Mouse (Mus musculus) hindbrain, embryonic 11.5 days (tissue): ENCODE measurements at regions not wholly inside any gene's neighbourhood (a gene's known extent, or its start where the extent isn't known, plus 50 kb on each side); places are given as distances from the start of the nearest gene placed in this dataset.
A peak's percentile ranks its signal among the peaks of the same experiment; 100 is the strongest.

Experiments used
- ATAC-seq: fragments of 200-750 bp; cut with Nextera tagmentation; 2 replicates; pipeline ENCODE4 v1.8.0; 2017; ENCODE audit warnings: mild to moderate bottlenecking, moderate TSS enrichment, moderate library complexity; ENCODE audit not compliant: low FRiP score
- DNase-seq: peaks from one replicate; pipeline ENCODE4 v3.0.0-alpha.2; 2015; ENCODE audit warnings: low spot score
- H3K27ac ChIP-seq: fragments of 300-500 bp; sonication (generic); 2 replicates; pipeline ENCODE4 v1.5.1; 2014; ENCODE audit warnings: mild to moderate bottlenecking, low read depth, low read length
- H3K27me3 ChIP-seq: fragments of 300-500 bp; sonication (generic); 2 replicates; pipeline ENCODE4 v1.6.1; 2014; ENCODE audit warnings: mild to moderate bottlenecking, low read length, moderate library complexity, mixed read lengths; ENCODE audit not compliant: control insufficient read depth, insufficient read depth
- H3K36me3 ChIP-seq: fragments of 300-500 bp; sonication (generic); 2 replicates; pipeline ENCODE4 v1.6.1; 2014; ENCODE audit warnings: mild to moderate bottlenecking, low read length, moderate library complexity, mixed read lengths; ENCODE audit not compliant: control insufficient read depth, insufficient read depth
- H3K4me1 ChIP-seq: fragments of 300-500 bp; sonication (generic); replicated peaks from 2 replicates; pipeline ENCODE4 v1.6.1; 2014; ENCODE audit warnings: low read length, mixed read lengths; ENCODE audit not compliant: control insufficient read depth, insufficient read depth
- H3K4me2 ChIP-seq: fragments of 300-500 bp; sonication (generic); replicated peaks from 2 replicates; pipeline ENCODE4 v1.6.1; 2014; ENCODE audit warnings: mild to moderate bottlenecking, low read depth, low read length
- H3K4me3 ChIP-seq: fragments of 300-500 bp; sonication (generic); 2 replicates; pipeline ENCODE4 v1.5.1; 2014; ENCODE audit warnings: low read depth, low read length
- H3K9ac ChIP-seq: fragments of 300-500 bp; sonication (generic); 2 replicates; pipeline ENCODE4 v1.6.1; 2014; ENCODE audit warnings: low read depth, low read length
- H3K9me3 ChIP-seq: fragments of 300-500 bp; sonication (generic); 2 replicates; pipeline ENCODE4 v1.6.1; 2016; ENCODE audit warnings: low read length; ENCODE audit not compliant: control insufficient read depth
- WGBS: fragments of 180-500 bp; shearing (Covaris S2); extraction: QIAGEN DNeasy Blood & Tissue Kit; methylation state at CpG from one replicate; pipeline ENCODE4 v1.1.7; 2014; 5-methylcytosine and 5-hydroxymethylcytosine counted together

DNA sequence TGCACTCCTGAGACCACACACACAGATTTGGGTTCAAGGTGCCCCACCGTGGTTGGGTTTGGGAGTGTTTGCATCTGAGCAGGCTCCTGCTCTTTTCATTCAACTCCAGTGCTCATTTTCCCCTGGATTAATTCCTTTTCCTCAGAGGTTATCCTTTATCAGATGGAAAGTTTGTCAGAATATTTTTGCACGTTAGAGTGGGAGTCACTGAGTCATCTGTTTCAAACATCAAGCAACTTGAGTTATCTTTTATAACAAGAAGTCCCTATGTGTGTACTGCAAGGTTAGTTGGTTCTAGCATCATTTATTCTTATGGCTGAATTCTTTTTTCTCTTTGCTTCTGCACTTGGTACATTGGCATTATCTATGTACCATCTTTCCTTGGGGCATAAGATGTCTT lies 142.8 kb upstream of the Cxcr4 start:
- Histone ChIP-seq H3K9me3 (no peaks in the 10 kb centered on the region), H3K36me3 (no peaks in the 10 kb centered on the region), H3K27ac (no peak overlapping the region), H3K27me3 (no peaks in the 10 kb centered on the region), H3K4me2 (no peak overlapping the region), H3K9ac (no peak overlapping the region), H3K4me1 (no peaks in the 10 kb centered on the region), H3K4me3 (no peak overlapping the region)
- WGBS = 71% methylated on average over 2 of the region's 2 CpGs
- no peak for ATAC-seq
- no peak for DNase-seq

DNA sequence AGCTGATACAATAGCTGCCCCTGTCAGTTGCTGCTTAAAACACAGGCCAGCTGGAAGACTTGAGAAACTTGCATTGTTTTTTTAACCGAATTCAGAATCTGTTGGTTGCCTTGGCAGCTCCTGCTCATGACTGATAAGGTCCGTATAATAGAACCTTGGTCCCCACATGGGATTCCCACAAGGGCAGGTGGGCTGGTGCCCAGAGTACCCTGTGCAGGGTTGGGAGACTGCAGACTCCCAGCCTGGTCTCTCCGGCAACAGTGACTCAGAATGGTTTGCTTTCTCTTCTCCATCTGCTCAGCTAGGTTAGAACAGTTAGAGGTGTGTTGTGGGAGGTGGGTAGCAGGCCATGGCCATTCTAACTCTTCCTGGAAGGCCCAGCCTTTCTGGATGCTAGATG lies 139.4 kb upstream of the Cxcr4 start:
- Histone ChIP-seq H3K4me2 (no peak overlapping the region), H3K27ac (no peak overlapping the region), H3K4me1 (no peaks in the 10 kb centered on the region), H3K4me3 (no peak overlapping the region), H3K36me3 (no peaks in the 10 kb centered on the region), H3K9me3 (no peaks in the 10 kb centered on the region), H3K9ac (no peak overlapping the region), H3K27me3 (no peaks in the 10 kb centered on the region)
- DNase-seq (no peak), ATAC-seq (no peak)
- 91% methylated on average over 3 of the region's 3 CpGs for WGBS

- no peak for DNase-seq
- H3K4me3 ChIP-seq = no peak overlapping the region
- 80% methylated on average over 6 of the region's 6 CpGs for WGBS
- H3K27me3 ChIP-seq = no peaks in the 10 kb centered on the region
- no peaks in the 10 kb centered on the region for H3K36me3 ChIP-seq
- H3K4me2 ChIP-seq = no peak overlapping the region
- ATAC-seq = no peak
- no peaks in the 10 kb centered on the region for H3K9me3 ChIP-seq
- H3K27ac ChIP-seq = no peak overlapping the region
- no peaks in the 10 kb centered on the region for H3K4me1 ChIP-seq
- no peak overlapping the region for H3K9ac ChIP-seq
These were observed 132.5 kb upstream of the Cxcr4 start for GRCm38 (mm10) chr1:128724433-128725091.

DNA sequence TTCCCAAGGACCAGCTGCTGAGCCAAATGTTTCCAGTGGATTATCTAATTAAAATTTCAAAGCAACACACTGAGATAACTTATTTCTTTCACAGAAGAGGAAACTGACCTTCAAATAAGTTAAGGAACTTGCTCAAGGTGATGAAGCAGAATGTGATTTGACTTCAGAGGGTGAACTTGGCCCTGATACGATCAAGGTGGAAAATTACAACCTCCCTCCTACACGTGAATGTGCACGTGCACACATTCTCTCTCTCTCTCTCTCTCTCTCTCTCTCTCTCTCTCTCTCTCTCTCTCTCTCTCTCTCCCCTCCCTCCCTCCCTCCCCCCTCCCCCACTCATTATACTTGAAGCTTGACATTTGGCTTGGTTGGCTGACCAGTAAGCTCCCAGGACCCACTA lies 131.8 kb upstream of the Cxcr4 start:
- H3K27me3 ChIP-seq = no peaks in the 10 kb centered on the region
- no peak overlapping the region for H3K9ac ChIP-seq
- WGBS = 54% methylated on average over 3 of the region's 3 CpGs
- no peaks in the 10 kb centered on the region for H3K36me3 ChIP-seq
- H3K27ac ChIP-seq = no peak overlapping the region
- no peak overlapping the region for H3K4me2 ChIP-seq
- no peaks in the 10 kb centered on the region for H3K4me1 ChIP-seq
- no peak overlapping the region for H3K4me3 ChIP-seq
- no peak for ATAC-seq
- no peak for DNase-seq
- H3K9me3 ChIP-seq = no peaks in the 10 kb centered on the region

- Histone ChIP-seq H3K27me3 (no peaks in the 10 kb centered on the region), H3K36me3 (no peaks in the 10 kb centered on the region), H3K9ac (no peak overlapping the region), H3K4me2 (no peak overlapping the region), H3K27ac (no peak overlapping the region), H3K9me3 (no peaks in the 10 kb centered on the region), H3K4me1 (no peaks in the 10 kb centered on the region), H3K4me3 (no peak overlapping the region)
- WGBS = 74% methylated on average over 2 of the region's 2 CpGs
- DNase-seq = no peak
- ATAC-seq = no peak
These were observed 130.0 kb upstream of the Cxcr4 start for GRCm38 (mm10) chr1:128722061-128722471.

- ATAC-seq = no peak
- Histone ChIP-seq H3K27me3 (no peaks in the 10 kb centered on the region), H3K4me3 (no peak overlapping the region), H3K9ac (no peak overlapping the region), H3K36me3 (no peaks in the 10 kb centered on the region), H3K9me3 (no peaks in the 10 kb centered on the region), H3K27ac (no peak overlapping the region), H3K4me2 (no peak overlapping the region), H3K4me1 (no peaks in the 10 kb centered on the region)
- WGBS = 69% methylated on average over 6 of the region's 6 CpGs
- DNase-seq = peak; percentile 8
These were observed 122.8 kb upstream of the Cxcr4 start for GRCm38 (mm10) chr1:128714843-128715242.

- no peaks in the 10 kb centered on the region for H3K36me3 ChIP-seq
- H3K4me3 ChIP-seq = no peak overlapping the region
- H3K9ac ChIP-seq = no peak overlapping the region
- DNase-seq (no peak), ATAC-seq (no peak)
- no peak overlapping the region for H3K27ac ChIP-seq
- no peaks in the 10 kb centered on the region for H3K4me1 ChIP-seq
- no peaks in the 10 kb centered on the region for H3K27me3 ChIP-seq
- H3K9me3 ChIP-seq = no peaks in the 10 kb centered on the region
- 81% methylated on average over 7 of the region's 7 CpGs for WGBS
- no peak overlapping the region for H3K4me2 ChIP-seq
These were observed 120.8 kb upstream of the Cxcr4 start for GRCm38 (mm10) chr1:128712876-128713275.

DNA sequence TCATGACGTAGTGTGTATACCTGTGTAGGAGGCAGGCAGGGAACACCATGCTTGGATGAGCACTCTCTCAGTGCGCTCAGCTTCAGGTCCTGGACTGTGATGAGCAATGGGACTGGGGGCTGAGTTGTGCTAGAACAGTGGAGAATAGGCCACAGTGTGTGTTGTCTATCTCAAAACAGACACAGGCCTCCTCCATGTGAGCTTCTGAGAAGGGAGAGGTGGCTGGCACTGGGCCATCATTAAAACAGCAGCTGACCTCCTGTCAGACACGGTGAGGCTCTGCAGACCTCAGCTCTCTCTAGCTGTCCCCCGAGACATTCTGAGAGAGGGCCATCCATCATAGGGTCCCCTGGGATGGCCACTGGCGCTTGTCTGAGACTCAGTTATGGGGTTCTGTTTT lies 119.0 kb upstream of the Cxcr4 start:
- Histone ChIP-seq H3K4me3 (no peak overlapping the region), H3K27me3 (no peaks in the 10 kb centered on the region), H3K4me2 (no peak overlapping the region), H3K4me1 (no peaks in the 10 kb centered on the region), H3K27ac (no peak overlapping the region), H3K9ac (no peak overlapping the region), H3K36me3 (no peaks in the 10 kb centered on the region), H3K9me3 (no peaks in the 10 kb centered on the region)
- DNase-seq (peak; percentile 56), ATAC-seq (peak; percentile 79)
- 68% methylated on average over 5 of the region's 5 CpGs for WGBS

GRCm38 (mm10) chr1:128707747-128708146 lies 115.7 kb upstream of the Cxcr4 start:
- ATAC-seq (no peak), DNase-seq (no peak)
- H3K36me3 ChIP-seq = no peaks in the 10 kb centered on the region
- H3K4me2 ChIP-seq = no peak overlapping the region
- WGBS = 90% methylated on average over 6 of the region's 6 CpGs
- no peaks in the 10 kb centered on the region for H3K27me3 ChIP-seq
- no peak overlapping the region for H3K9ac ChIP-seq
- H3K4me3 ChIP-seq = no peak overlapping the region
- H3K27ac ChIP-seq = no peak overlapping the region
- no peaks in the 10 kb centered on the region for H3K9me3 ChIP-seq
- H3K4me1 ChIP-seq = no peaks in the 10 kb centered on the region
